Mouse (Mus musculus): ENCODE data around the gene Babam2. TPM values are rescaled to one million over a fixed set of nuclear protein-coding genes. Genes with fewer than 3 reads are reported as not detected.

Babam2 gene
- polyA plus RNA-seq, 1 experiment = 77.2 TPM

DNA sequence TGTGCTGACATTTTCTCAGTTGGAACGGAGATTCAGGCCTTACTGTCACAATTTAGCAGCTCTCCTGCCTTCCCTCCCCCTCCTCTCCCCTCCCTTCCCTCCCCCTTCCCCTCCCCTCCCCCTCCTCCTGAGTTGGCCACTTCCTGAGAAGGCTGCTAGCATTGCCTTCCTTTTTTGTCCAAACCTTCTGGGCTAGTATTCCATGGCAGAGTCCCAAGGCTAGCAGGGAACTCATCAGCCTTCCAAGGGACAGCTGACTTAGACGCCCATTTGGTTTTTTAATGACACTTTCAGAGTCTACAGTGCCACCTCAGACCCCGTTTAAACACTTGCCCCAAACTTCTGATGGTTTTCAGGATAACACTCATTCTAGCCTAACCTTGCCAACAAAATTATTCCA lies 430.4 kb downstream of the Babam2 start:
- Histone ChIP-seq H3ac (ENCODE audit: control insufficient read depth, insufficient read length) (no peak overlapping the region), H3K4me3 (no peak overlapping the region), H3K4me2 (ENCODE audit: low read depth) (no peak overlapping the region), H3K36me3 (ENCODE audit: control insufficient read depth, insufficient read depth) (no peaks in the 10 kb centered on the region), H3K27me3 (ENCODE audit: control insufficient read depth, insufficient read depth, insufficient read length) (no peaks in the 10 kb centered on the region), H3K79me2 (ENCODE audit: control insufficient read depth, insufficient read depth) (no peaks in the 10 kb centered on the region)
- TF ChIP-seq POLR2AphosphoS2 (IDR thresholded peaks at IDR 0.05; ENCODE audit: insufficient read length, low read depth) (no peak), MAX (IDR thresholded peaks at IDR 0.05; ENCODE audit: low read depth) (no peak), POLR2A (IDR thresholded peaks at IDR 0.05; ENCODE audit: insufficient read length, low read depth) (no peak), CEBPB (IDR thresholded peaks at IDR 0.05; ENCODE audit: insufficient read depth, poor library complexity, severe bottlenecking) (no peak), MYOG (IDR thresholded peaks at IDR 0.05; ENCODE audit: control insufficient read depth in 1 of 3, insufficient read depth in 1 of 3, insufficient read length in 2 of 3, low read depth in 2 of 3) (no peak), REST (IDR thresholded peaks at IDR 0.05; ENCODE audit: insufficient read depth, insufficient read length) (no peak), USF1 (IDR thresholded peaks at IDR 0.05; ENCODE audit: low read depth) (no peak), TCF3 (IDR thresholded peaks at IDR 0.05; ENCODE audit: insufficient read length, low read depth) (no peak), E2F4 (IDR thresholded peaks at IDR 0.05; ENCODE audit: insufficient read depth) (no peak), SRF (IDR thresholded peaks at IDR 0.05; ENCODE audit: control insufficient read depth, insufficient read length, low read depth) (no peak), TCF12 (IDR thresholded peaks at IDR 0.05; ENCODE audit: insufficient read depth, poor library complexity, severe bottlenecking) (no peak), MYOD1 (IDR thresholded peaks at IDR 0.05; ENCODE audit: control insufficient read depth in 1 of 3, insufficient read length in 2 of 3, low read depth in 2 of 3) (no peak)

GRCm38 (mm10) chr5:32132971-32133501 lies 435.6 kb downstream of the Babam2 start:
- peak overlapping the region; percentile 20 for H3ac ChIP-seq (ENCODE audit: control insufficient read depth, insufficient read length)
- TF ChIP-seq TCF12 (IDR thresholded peaks at IDR 0.05; ENCODE audit: insufficient read depth, poor library complexity, severe bottlenecking) (no peak), POLR2AphosphoS2 (IDR thresholded peaks at IDR 0.05; ENCODE audit: insufficient read length, low read depth) (peak; percentile 31)

DNA sequence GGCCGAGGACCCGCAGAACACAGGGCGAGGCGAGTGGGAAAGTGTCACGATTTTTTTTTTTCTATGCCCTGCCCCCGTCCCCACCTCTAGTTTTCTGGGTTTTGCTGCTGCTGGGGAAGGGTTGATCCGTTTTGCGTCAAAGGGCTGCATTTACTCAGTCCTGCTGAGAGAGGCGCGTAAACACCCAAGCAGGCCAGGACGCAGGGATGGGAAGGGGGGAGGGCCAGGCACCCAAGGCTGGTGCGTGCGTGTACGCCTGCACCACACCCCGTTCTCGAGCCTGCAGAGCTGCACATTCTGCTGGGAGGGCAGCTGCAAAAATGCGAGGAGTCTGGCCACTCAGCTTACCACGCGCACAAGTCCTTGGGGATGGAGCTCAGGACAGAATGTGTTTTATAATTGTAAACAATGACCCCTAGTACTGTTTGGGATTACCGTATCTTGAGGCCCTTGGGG lies 436.1 kb downstream of the Babam2 start:
- Histone ChIP-seq H3ac (ENCODE audit: control insufficient read depth, insufficient read length) (peak overlapping the region; percentile 20), H3K36me3 (ENCODE audit: control insufficient read depth, insufficient read depth) (no peaks in the 10 kb centered on the region), H3K4me3 (peak overlapping the region; percentile 99), H3K79me2 (ENCODE audit: control insufficient read depth, insufficient read depth) (peaks cover 21% of the 10 kb centered on the region), H3K4me2 (ENCODE audit: low read depth) (peak overlapping the region; percentile 100), H3K27me3 (ENCODE audit: control insufficient read depth, insufficient read depth, insufficient read length) (no peaks in the 10 kb centered on the region)
- TF ChIP-seq POLR2A (IDR thresholded peaks at IDR 0.05; ENCODE audit: insufficient read length, low read depth) = peak; percentile 92
- TF ChIP-seq E2F4 (IDR thresholded peaks at IDR 0.05; ENCODE audit: insufficient read depth) = no peak
- TF ChIP-seq MYOG (IDR thresholded peaks at IDR 0.05; ENCODE audit: control insufficient read depth in 1 of 3, insufficient read depth in 1 of 3, insufficient read length in 2 of 3, low read depth in 2 of 3) = peak in 2 of 3 experiments; percentile 86 to 88
- no peak for TF ChIP-seq TCF3 (IDR thresholded peaks at IDR 0.05; ENCODE audit: insufficient read length, low read depth)
- no peak for TF ChIP-seq USF1 (IDR thresholded peaks at IDR 0.05; ENCODE audit: low read depth)
- TF ChIP-seq CEBPB (IDR thresholded peaks at IDR 0.05; ENCODE audit: insufficient read depth, poor library complexity, severe bottlenecking) = no peak
- no peak for TF ChIP-seq TCF12 (IDR thresholded peaks at IDR 0.05; ENCODE audit: insufficient read depth, poor library complexity, severe bottlenecking)
- TF ChIP-seq SRF (IDR thresholded peaks at IDR 0.05; ENCODE audit: control insufficient read depth, insufficient read length, low read depth) = no peak
- TF ChIP-seq POLR2AphosphoS2 (IDR thresholded peaks at IDR 0.05; ENCODE audit: insufficient read length, low read depth) = peak; percentile 97
- TF ChIP-seq MAX (IDR thresholded peaks at IDR 0.05; ENCODE audit: low read depth) = no peak
- TF ChIP-seq MYOD1 (IDR thresholded peaks at IDR 0.05; ENCODE audit: control insufficient read depth in 1 of 3, insufficient read length in 2 of 3, low read depth in 2 of 3) = peak in 2 of 3 experiments; percentile 73 to 84
- no peak for TF ChIP-seq REST (IDR thresholded peaks at IDR 0.05; ENCODE audit: insufficient read depth, insufficient read length)

More at GRCm38 (mm10) chr5:32132971-32133501, 435.6 kb downstream of the Babam2 start:
- Histone ChIP-seq H3K4me2 (ENCODE audit: low read depth) (peak overlapping the region; percentile 100), H3K36me3 (ENCODE audit: control insufficient read depth, insufficient read depth) (no peaks in the 10 kb centered on the region), H3K79me2 (ENCODE audit: control insufficient read depth, insufficient read depth) (peaks cover 15% of the 10 kb centered on the region), H3K27me3 (ENCODE audit: control insufficient read depth, insufficient read depth, insufficient read length) (no peaks in the 10 kb centered on the region), H3K4me3 (peak overlapping the region; percentile 99)

DNA sequence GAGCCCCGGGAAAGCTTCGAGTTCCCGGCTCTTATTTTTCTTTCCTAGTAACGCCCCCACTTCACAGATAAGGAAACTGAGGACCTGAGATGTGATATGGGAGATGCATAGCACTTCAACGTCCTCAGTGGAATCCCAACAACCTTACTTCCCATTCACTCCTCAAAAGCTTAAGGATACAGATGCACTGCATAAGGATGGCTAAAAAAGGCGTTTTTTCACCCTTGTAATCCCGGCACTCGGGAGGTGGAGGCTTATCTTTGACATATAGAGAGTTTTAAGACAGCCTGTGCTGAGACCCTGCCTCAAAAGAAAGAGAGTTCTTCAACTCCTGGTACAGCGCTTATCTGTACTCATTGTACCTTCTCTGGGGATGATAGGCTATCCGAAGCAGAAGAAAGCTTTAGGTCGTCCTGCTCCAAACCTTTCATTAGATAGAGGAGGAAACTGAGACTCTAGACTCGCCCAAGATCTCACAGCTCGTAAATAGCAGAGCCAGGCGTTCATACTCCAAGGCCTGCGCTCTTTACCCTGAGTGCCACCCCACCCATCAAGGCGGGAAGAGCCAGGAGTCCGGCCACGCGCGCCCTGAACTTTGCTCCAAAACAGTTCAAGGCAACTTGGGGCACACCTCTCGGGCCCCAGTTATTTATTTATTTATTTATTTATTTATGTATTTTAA lies 436.7 kb downstream of the Babam2 start:
- peak overlapping the region; percentile 98 for H3ac ChIP-seq (ENCODE audit: control insufficient read depth, insufficient read length)

More for the DNA sequence above, 436.7 kb downstream of the Babam2 start:
- H3K79me2 ChIP-seq (ENCODE audit: control insufficient read depth, insufficient read depth) = peaks cover 27% of the 10 kb centered on the region
- TF ChIP-seq POLR2AphosphoS2 (IDR thresholded peaks at IDR 0.05; ENCODE audit: insufficient read length, low read depth) (no peak), USF1 (IDR thresholded peaks at IDR 0.05; ENCODE audit: low read depth) (no peak), TCF3 (IDR thresholded peaks at IDR 0.05; ENCODE audit: insufficient read length, low read depth) (no peak), E2F4 (IDR thresholded peaks at IDR 0.05; ENCODE audit: insufficient read depth) (no peak), MAX (IDR thresholded peaks at IDR 0.05; ENCODE audit: low read depth) (no peak), SRF (IDR thresholded peaks at IDR 0.05; ENCODE audit: control insufficient read depth, insufficient read length, low read depth) (no peak), POLR2A (IDR thresholded peaks at IDR 0.05; ENCODE audit: insufficient read length, low read depth) (no peak), TCF12 (IDR thresholded peaks at IDR 0.05; ENCODE audit: insufficient read depth, poor library complexity, severe bottlenecking) (no peak), MYOD1 (IDR thresholded peaks at IDR 0.05; ENCODE audit: control insufficient read depth in 1 of 3, insufficient read length in 2 of 3, low read depth in 2 of 3) (no peak)
- no peaks in the 10 kb centered on the region for H3K27me3 ChIP-seq (ENCODE audit: control insufficient read depth, insufficient read depth, insufficient read length)
- H3K4me2 ChIP-seq (ENCODE audit: low read depth) = peak overlapping the region; percentile 100
- H3K36me3 ChIP-seq (ENCODE audit: control insufficient read depth, insufficient read depth) = no peaks in the 10 kb centered on the region
- peak overlapping the region; percentile 99 for H3K4me3 ChIP-seq

Other genes starting within 250 kb of the Babam2 start
- 12.8 TPM for gene Zfp512, start 245.3 kb upstream of the Babam2 start, polyA plus RNA-seq (2012; fragmentation: generic; extraction: Trizol)
- not detected for gene 4930548H24Rik, start 211.9 kb upstream of the Babam2 start, polyA plus RNA-seq (2012; fragmentation: generic; extraction: Trizol)
- gene Gpn1, start 202.9 kb upstream of the Babam2 start, polyA plus RNA-seq (2012; fragmentation: generic; extraction: Trizol) = 19.1 TPM
- gene Slc4a1ap, start 170.7 kb upstream of the Babam2 start, polyA plus RNA-seq (2012; fragmentation: generic; extraction: Trizol) = 15.9 TPM
- gene Supt7l, start 169.9 kb upstream of the Babam2 start, polyA plus RNA-seq (2012; fragmentation: generic; extraction: Trizol) = 10.0 TPM
- 241 TPM for gene Mrpl33, start 100.7 kb upstream of the Babam2 start, polyA plus RNA-seq (2012; fragmentation: generic; extraction: Trizol)
- gene Rbks, start 57 bp upstream of the Babam2 start, polyA plus RNA-seq (2012; fragmentation: generic; extraction: Trizol) = 2.0 TPM